Mouse (Mus musculus): ENCODE data around the gene B4galt2.

B4galt2 gene

GRCm38 (mm10) chr4:117882701-117883691, at the start of gene B4galt2:
Gene B4galt2 (minus strand): TSS chr4:117883487.
- peak in 1 of 2 experiments; percentile 65 for DNase-seq (ENCODE audit: low spot score in 2 of 2)

- peak; percentile 48 to 69 for DNase-seq (ENCODE audit: low spot score in 2 of 2)
Measured at GRCm38 (mm10) chr4:117929391-117929881, 46.1 kb upstream of the B4galt2 start, which contains the start of gene Artn. Gene Artn (minus strand): TSS chr4:117929763.

GRCm38 (mm10) chr4:117928699-117929241, 45.5 kb upstream of the B4galt2 start:
- peak in 1 of 2 experiments; percentile 48 for DNase-seq (ENCODE audit: low spot score in 2 of 2)

- no peak for DNase-seq (ENCODE audit: low spot score in 2 of 2)
Measured at GRCm38 (mm10) chr4:117928234-117928633, 44.9 kb upstream of the B4galt2 start.

- no peak for DNase-seq (ENCODE audit: low spot score in 2 of 2)
Measured at GRCm38 (mm10) chr4:117926545-117927482, 43.5 kb upstream of the B4galt2 start.

GRCm38 (mm10) chr4:117924916-117925315, 41.6 kb upstream of the B4galt2 start:
- DNase-seq (ENCODE audit: low spot score in 2 of 2) = no peak

GRCm38 (mm10) chr4:117923450-117923849, 40.2 kb upstream of the B4galt2 start:
- no peak for DNase-seq (ENCODE audit: low spot score in 2 of 2)

GRCm38 (mm10) chr4:117921358-117921757, 38.1 kb upstream of the B4galt2 start:
- DNase-seq (ENCODE audit: low spot score in 2 of 2) = no peak

- no peak for DNase-seq (ENCODE audit: low spot score in 2 of 2)
Measured at GRCm38 (mm10) chr4:117918762-117919161, 35.5 kb upstream of the B4galt2 start.

GRCm38 (mm10) chr4:117918261-117918660, 35.0 kb upstream of the B4galt2 start:
- no peak for DNase-seq (ENCODE audit: low spot score in 2 of 2)

GRCm38 (mm10) chr4:117917847-117918246, 34.6 kb upstream of the B4galt2 start:
- DNase-seq (ENCODE audit: low spot score in 2 of 2) = no peak

GRCm38 (mm10) chr4:117917402-117917801, 34.1 kb upstream of the B4galt2 start:
- no peak for DNase-seq (ENCODE audit: low spot score in 2 of 2)

GRCm38 (mm10) chr4:117916386-117916785, 33.1 kb upstream of the B4galt2 start:
- no peak for DNase-seq (ENCODE audit: low spot score in 2 of 2)

GRCm38 (mm10) chr4:117915489-117916105, 32.3 kb upstream of the B4galt2 start:
- no peak for DNase-seq (ENCODE audit: low spot score in 2 of 2)

GRCm38 (mm10) chr4:117914591-117915442, 31.5 kb upstream of the B4galt2 start, which contains the start of gene Ipo13:
Gene Ipo13 (minus strand): TSS chr4:117914999.
- DNase-seq (ENCODE audit: low spot score in 2 of 2) = peak; percentile 86 to 88

- no peak for DNase-seq (ENCODE audit: low spot score in 2 of 2)
Measured at GRCm38 (mm10) chr4:117914031-117914430, 30.7 kb upstream of the B4galt2 start.

GRCm38 (mm10) chr4:117913421-117913820, 30.1 kb upstream of the B4galt2 start:
- DNase-seq (ENCODE audit: low spot score in 2 of 2) = no peak

GRCm38 (mm10) chr4:117912685-117913273, 29.5 kb upstream of the B4galt2 start:
- no peak for DNase-seq (ENCODE audit: low spot score in 2 of 2)

GRCm38 (mm10) chr4:117912131-117912561, 28.9 kb upstream of the B4galt2 start:
- no peak for DNase-seq (ENCODE audit: low spot score in 2 of 2)
